Mouse (Mus musculus) adrenal gland, postnatal 36 days (tissue): ENCODE measurements around the gene Mypop. TPM values are rescaled to one million over a fixed set of nuclear protein-coding genes. Genes with fewer than 3 reads are reported as not detected.

ENCODE experiments used
- DNase-seq, 2 experiments: peaks; one replicate each; pipeline ENCODE4 v3.0.0; 2021; ENCODE audit warnings: mixed read lengths in 1 of 2
- long read RNA-seq, 2 experiments: library from polyadenylated mRNA; stranded (forward); transcript quantifications; one replicate each; pipeline ENCODE4 v2.0.0; 2021; ENCODE audit warnings: borderline sequencing depth in 2 of 2
- total RNA-seq, 2 experiments: library from RNA; stranded (reverse); gene quantifications; 2 replicates each; pipeline ENCODE4 v1.2.3; 2021

The Mypop gene
- total RNA-seq = 10 to 100 TPM; 10.3 to 12.2 TPM
- long read RNA-seq, experiment 1, partial matches to known transcripts = 1 of 4 reads
- long read RNA-seq, experiment 1, other reads (novel, unspliced or antisense) = 3 of 4 reads
- long read RNA-seq, experiment 2, partial matches to known transcripts = 0 of 5 reads
- long read RNA-seq, experiment 2, other reads (novel, unspliced or antisense) = 4 of 5 reads

DNA sequence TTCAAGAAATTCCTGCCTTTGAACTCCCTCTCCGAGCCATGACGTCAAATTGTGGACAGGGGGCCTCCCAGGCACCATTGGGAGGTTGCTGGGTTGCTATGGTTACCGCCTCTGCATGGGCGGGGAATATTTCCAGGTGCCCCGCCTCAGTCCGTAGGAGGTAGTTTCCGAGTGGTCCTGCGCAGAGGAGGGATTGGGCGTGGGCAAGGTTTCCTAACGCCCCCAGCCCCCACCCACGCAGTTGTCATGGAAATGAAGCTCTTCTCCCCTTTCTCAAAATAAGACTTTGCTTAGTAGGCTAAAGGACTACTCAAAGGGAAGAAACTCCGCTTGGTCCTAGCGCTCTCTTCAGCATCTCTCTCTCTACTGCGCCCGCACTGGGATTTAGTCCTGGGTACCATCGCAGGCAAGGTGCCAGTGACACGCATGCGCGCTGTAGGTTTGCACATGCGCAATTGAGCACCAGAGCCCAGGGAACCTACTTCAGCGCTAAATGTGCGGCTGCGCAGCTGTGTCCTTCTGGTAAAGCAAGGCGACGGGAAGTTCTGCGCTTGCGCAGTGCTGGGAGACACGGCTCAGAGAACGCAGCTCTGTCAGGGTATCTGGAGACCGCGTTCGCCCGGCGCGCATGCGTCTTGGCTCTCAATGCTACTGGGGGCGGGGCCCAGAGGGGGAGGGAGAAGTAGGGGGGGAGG, at the start of gene Mypop:
Gene Mypop, plus strand, starts transcription at position 645 of the 695 bp plus-strand sequence.
- DNase-seq = peak; percentile 100

GRCm38 (mm10) chr7:18942376-18942775, 48.7 kb upstream of the Mypop start:
- DNase-seq = no peak

DNA sequence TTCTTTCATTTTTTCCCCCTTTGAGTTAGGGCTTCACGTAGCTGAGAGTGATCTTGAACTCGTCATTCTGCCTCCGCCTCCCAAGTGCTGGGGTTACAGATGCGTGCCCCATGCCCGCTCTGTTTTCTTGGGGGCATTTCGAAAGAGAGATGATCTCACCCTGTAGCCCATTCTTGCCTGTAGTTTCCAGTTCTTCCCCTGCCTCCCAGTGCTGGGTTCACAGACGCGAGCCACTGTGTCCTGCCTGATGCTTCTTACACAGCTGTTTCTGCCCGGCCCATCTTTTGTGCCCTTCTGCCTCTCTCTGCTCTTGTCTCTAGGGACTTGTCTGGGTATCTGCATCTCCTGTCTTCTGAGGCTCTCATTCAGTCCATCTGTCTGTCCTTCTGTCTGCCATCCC, 48.2 kb upstream of the Mypop start:
- no peak for DNase-seq

DNA sequence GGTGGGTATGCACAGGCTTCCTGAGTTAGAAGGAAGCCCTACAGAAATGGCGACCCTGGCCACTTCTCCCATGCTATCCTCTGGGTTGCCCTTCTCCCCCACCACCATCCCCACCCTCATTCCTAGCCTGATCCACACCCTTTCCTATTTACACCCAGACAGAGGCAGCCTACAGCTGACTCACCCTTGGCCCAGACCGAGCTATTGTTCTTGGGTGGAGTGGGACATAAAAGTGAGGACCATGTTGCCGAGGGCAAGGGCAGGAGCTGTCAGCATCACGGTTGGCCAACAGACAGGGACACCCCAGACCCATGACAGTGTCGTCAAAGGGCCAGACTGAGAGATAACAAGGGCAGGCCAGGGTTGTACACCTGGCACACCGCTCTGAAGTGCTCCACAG, 42.9 kb upstream of the Mypop start:
- peak; percentile 42 to 59 for DNase-seq

DNA sequence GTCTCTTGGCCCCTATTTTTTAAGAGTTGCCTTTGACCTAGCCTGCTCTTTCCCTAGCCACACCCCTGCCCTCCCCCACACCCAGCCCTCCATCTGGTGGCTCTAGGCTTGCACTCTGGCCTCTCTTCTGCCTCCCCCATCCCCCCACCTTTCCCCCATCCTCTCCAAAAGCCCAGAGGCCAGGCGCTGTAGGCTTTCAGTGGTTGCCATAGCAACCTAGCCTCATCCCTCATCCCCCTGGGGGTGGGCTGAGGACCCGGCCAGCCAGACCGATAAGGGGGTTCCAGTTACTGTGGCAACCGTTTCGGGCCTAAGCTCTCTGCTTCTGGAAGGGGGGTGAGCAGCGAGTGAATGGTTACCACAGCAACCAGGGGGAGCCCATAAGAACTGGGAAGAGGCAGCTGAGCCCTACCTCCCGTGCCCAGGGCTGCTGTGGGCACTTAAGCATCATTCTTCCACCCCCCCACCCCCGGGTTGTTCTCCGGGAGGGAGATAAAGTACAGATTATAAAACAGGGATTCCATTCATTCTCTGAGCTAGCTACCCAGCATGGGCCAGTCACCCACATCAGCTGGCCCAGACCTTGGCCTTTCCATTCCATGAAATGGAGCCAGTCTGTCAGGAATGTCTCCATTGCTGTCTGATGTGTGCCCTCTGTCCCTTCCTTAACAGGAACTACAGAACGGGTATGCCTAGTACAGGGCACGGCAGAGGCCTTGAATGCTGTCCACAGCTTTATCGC, 41.1 kb upstream of the Mypop start:
- no peak for DNase-seq

- no peak for DNase-seq
Observed at GRCm38 (mm10) chr7:18950523-18951315, 40.3 kb upstream of the Mypop start.

DNA sequence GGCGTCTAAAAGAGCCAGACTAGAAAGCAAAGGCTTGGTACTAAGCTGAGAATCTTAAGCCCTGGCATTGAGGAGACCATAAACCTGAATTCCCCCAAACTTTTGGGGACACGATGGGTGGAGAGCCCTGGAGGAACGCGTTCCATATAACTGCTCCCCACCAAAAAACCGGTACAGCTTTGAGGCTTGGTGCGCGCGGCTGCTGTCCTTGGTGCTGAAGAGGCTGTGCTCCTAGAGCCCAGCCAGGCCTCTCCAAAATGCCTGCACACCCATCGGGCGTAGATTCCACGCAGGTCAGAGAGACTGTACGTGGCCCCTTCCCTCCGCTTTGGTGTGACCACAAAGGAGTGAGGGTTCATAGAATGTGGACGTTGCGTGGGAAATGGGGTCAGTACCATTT, 39.6 kb upstream of the Mypop start:
- DNase-seq = peak; percentile 72 to 82

- DNase-seq = peak; percentile 80 to 86
Observed at GRCm38 (mm10) chr7:18957569-18958383, 33.3 kb upstream of the Mypop start.

DNA sequence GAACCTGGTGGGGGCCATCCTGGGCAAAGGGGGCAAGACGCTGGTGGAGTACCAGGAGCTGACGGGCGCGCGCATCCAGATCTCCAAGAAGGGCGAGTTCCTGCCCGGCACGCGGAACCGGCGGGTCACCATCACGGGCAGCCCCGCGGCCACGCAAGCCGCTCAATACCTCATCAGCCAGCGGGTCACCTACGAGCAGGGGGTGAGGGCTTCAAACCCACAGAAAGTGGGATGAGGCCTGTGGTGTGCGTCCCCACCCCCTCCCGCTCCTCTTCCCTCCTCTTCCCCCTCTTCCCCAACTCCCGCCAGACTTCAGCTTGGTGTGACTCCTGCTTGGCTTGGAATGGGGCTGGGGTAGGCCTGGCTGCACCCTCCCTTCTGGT, 32.7 kb upstream of the Mypop start:
- no peak for DNase-seq

DNA sequence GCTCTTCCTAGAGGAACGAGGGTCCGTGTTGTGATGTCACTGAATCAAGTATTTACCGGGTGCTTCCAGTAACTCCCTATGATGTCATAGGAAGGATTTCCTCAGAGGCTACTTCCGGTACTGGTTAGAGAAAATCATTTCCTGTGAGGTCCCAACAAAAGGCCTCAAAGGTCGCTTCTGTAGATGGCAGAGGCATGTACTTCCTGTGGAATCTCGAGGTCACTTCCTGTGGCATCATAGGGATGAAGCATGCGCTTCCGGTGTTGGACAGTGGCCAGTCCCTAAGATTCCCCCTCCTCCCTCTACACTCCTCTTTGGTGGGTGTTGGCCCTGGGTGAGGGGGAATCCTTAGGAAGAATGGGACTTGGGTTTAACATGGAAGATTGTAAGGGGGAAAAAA, 31.6 kb upstream of the Mypop start:
- peak; percentile 33 to 43 for DNase-seq

DNA sequence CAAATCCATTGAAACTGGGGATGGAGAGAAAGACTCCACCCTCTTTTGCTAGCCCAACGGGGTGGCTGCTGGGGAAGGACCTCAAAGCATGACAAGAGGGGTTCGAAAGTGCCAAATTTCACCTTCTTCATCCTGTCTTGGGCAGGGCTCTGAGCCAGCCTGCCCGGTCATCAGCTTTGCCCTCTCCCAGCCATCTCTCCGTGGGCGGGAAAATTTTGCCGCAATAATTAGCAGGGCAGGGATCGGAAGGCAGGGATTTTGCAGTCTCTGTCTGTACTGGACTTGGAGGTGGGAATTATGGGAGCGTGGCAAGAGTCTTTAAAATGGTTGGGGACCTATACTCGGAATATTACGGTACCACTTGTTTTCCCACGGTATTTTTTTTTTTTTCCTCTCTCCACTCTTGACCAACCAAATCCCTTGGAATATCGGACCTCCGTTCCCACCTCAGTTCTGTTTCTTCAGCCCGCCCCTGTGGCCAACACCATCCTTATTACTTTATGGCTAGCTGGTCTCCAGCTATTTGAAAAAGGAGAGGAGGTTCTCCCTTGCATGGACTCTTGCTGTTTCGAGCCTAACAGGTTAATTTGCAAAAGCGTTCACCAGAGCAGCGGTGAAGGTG, 28.8 kb upstream of the Mypop start:
- DNase-seq = no peak

GRCm38 (mm10) chr7:18962795-18963194, 28.2 kb upstream of the Mypop start:
- no peak for DNase-seq

GRCm38 (mm10) chr7:18963294-18963843, 27.7 kb upstream of the Mypop start:
- no peak for DNase-seq

GRCm38 (mm10) chr7:18965312-18965711, 25.7 kb upstream of the Mypop start:
- DNase-seq = no peak

DNA sequence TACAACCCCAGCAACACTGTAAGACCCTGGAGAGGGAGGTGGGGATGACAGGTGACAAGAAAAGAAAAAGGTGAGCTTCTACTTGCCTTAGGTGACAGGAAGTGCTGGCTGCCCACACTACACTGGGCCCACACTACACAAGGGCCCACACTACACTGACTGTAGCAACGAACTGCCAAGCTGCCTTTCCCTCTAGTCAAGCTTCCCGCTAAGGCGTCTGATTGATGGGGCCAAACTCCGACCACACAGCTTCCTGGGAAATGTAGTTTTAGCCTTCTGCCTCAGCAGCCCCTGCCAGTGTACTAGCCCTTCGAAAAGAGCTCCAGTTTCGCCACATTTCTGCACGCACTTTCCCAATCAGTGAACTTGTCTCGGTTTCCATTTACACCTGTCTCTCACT, 23.4 kb upstream of the Mypop start:
- DNase-seq = peak in 1 of 2 experiments; percentile 15

- no peak for DNase-seq
Observed at GRCm38 (mm10) chr7:18970956-18971355, 20.1 kb upstream of the Mypop start.

DNA sequence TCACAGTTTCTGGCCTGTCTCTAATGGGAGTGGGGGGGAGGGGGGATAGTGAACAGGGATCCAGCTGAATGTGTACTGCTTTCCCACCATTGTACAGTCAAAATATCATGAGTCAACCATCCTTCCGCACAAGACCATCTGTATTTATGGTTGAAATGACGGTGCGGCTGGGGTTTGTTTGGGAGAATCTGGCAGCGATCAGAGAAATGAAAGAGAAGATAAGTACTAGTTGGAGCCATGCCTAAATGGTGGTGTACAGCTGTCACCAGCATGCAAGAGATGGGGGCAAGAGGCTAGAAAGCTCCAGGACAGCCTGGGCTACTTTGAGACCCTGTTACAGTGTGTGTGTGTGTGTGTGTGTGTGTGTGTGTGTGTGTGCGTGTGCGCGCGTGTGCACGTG, 12.7 kb upstream of the Mypop start:
- no peak for DNase-seq

DNA sequence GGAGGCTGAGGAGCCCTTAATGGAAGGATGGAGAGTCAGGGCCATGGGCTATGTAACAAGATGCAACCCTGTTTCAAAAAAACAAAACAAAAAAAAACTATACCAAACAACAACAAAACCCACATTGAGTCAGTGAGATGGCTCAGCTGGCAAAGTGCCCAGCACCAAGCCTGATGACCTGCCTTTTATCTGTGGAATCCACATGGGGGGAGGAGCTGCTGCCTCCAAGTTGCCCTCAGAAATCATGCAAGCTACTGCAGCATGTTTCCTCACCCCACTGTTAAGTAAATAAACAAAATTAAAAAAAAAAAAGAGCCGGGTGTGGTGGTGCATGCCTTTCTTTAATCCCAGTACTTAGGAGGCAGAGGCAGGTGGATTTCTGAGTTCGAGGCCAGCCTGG, 4.5 kb upstream of the Mypop start:
- peak; percentile 46 to 53 for DNase-seq

DNA sequence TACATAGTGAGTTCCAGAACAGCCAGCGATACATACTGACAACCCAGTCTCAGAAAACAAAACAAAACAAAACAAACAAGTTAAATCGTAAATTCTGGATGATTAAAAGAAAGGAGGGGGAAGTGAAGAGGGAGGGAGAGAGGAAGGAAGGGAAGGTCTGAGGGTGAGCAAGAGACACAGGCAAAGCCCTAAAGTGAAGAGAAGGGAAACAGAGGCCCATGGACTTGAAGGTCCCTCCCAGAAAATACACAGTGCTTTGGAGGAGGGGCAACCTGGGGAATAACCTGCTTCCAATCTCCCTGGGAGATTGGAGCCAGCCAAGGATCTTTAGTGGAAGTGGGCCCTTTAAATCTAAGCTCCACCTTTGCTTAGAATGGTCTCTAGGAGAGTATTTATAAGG, 3.9 kb upstream of the Mypop start, which contains the start of gene Nanos2:
Gene Nanos2, plus strand, starts transcription at position 301 of the 400 bp plus-strand sequence.
- DNase-seq = no peak

GRCm38 (mm10) chr7:18987747-18988146, 3.3 kb upstream of the Mypop start:
- DNase-seq = no peak

DNA sequence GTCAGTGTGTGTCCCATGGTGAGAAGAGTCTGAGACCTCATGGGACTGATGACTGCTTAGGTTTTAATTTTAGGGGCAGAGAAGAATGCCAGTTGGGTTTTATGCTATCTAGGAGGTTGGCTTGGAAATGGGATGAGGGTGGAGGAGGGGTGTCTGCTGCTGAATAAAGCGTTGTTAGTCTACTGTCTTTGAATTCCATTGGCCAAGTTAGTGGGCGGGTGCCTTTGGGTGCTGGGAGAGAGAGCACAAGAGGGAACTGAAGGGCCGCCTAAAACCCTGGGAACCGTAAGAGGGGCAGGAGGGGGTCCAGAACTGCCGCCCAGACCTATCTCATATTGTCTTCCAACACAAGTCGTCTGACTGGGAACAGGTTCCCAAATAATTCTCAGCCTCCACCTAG, 2.3 kb upstream of the Mypop start:
- DNase-seq = no peak
